In the genomic region with DNA sequence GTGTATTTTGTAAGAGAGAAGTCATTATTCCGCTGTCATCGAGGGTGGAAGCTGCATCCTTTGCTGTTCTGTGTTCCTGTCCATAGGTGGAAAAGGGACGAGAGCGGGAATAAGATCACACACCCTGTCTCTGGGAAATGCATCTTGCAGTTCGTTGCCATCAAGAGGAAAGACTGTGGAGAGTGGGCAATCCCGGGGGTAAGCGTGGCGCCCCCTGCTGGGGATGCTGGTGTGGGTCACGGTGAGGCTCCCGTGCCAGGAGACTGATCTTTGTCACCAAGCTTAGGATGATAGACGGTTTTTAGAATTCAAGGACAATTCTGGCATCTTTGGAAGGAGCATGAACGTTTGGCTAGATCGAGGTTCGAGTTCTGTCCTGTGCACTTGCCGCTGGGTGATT, we compare ENCODE assay signal across 8 mouse cellular contexts. TPM values are rescaled to one million over a fixed set of nuclear protein-coding genes. Genes with fewer than 3 reads are reported as not detected.
DNase-seq lines count a peak whose midpoint lies in the region; ATAC-seq and TF ChIP-seq lines count a peak whose summit lies in the region.

No protein-coding gene starts in this region.

- H3K9ac ChIP-seq in hindbrain, embryonic 12.5 days = no peak overlapping the region
- no peak overlapping the region for H3K9ac ChIP-seq in liver, embryonic 14.5 days (replicated peaks)

- no peaks in the 10 kb centered on the region for H3K9me3 ChIP-seq in hindbrain, embryonic 10.5 days
- H3K9me3 ChIP-seq in hindbrain, embryonic 12.5 days (replicated peaks) = no peaks in the 10 kb centered on the region
- H3K9me3 ChIP-seq in liver, embryonic 14.5 days (ENCODE audit: control insufficient read depth, low read length) = no peaks in the 10 kb centered on the region

- no peak for TF ChIP-seq EP300 in liver, embryonic 14.5 days (IDR thresholded peaks at IDR 0.05; ENCODE audit: low read depth)

- no peak overlapping the region for H3K4me3 ChIP-seq in hindbrain, embryonic 10.5 days
- no peak overlapping the region for H3K4me3 ChIP-seq in hindbrain, embryonic 12.5 days
- no peak overlapping the region for H3K4me3 ChIP-seq in liver, embryonic 14.5 days (ENCODE audit: insufficient read depth in 1 of 2, low read depth in 2 of 2, low read length in 2 of 2)

- no peaks in the 10 kb centered on the region for H3K27me3 ChIP-seq in hindbrain, embryonic 10.5 days (ENCODE audit: insufficient read depth, poor library complexity, severe bottlenecking)
- no peaks in the 10 kb centered on the region for H3K27me3 ChIP-seq in hindbrain, embryonic 12.5 days
- H3K27me3 ChIP-seq in liver, embryonic 14.5 days (ENCODE audit: control insufficient read depth, insufficient read depth, low read length) = no peaks in the 10 kb centered on the region

- no peak overlapping the region for H3K27ac ChIP-seq in hindbrain, embryonic 10.5 days
- H3K27ac ChIP-seq in hindbrain, embryonic 12.5 days = no peak overlapping the region
- H3K27ac ChIP-seq in liver, embryonic 14.5 days = no peak overlapping the region

- no peak for ATAC-seq in hindbrain, embryonic 12.5 days (ENCODE audit: low FRiP score)
- no peak for ATAC-seq in liver, embryonic 14.5 days (ENCODE audit: insufficient read depth)

- DNase-seq in hindbrain, embryonic 10.5 days (ENCODE audit: low spot score) = peak; percentile 47
- DNase-seq in urinary bladder, postnatal 25 days (ENCODE audit: low spot score) = peak; percentile 51
- DNase-seq in urinary bladder, postnatal 10 days (ENCODE audit: low spot score) = no peak
- peak; percentile 46 for DNase-seq in embryo, embryonic 9.5 days (ENCODE audit: extremely low spot score)
- no peak for DNase-seq in liver, embryonic 14.5 days (ENCODE audit: low read depth in 3 of 3, low spot score in 3 of 3)
- DNase-seq in spleen, postnatal 14 days (ENCODE audit: low spot score in 2 of 2) = peak; percentile 30 to 58
- DNase-seq in adipocyte (ENCODE audit: low spot score) = no peak

- H3K36me3 ChIP-seq in hindbrain, embryonic 10.5 days = peaks cover 56% of the 10 kb centered on the region
- peaks cover 47% of the 10 kb centered on the region for H3K36me3 ChIP-seq in hindbrain, embryonic 12.5 days
- peaks cover 39% of the 10 kb centered on the region for H3K36me3 ChIP-seq in liver, embryonic 14.5 days (replicated peaks; ENCODE audit: control insufficient read depth, insufficient read depth, low read depth)

- WGBS in hindbrain, embryonic 10.5 days = 70% methylated on average over 15 of the region's 15 CpGs
- 69% methylated on average over 15 of the region's 15 CpGs for WGBS in hindbrain, embryonic 12.5 days
- WGBS in liver, embryonic 14.5 days (ENCODE audit: insufficient replicate concordance) = 60% methylated on average over 15 of the region's 15 CpGs

- H3K4me1 ChIP-seq in hindbrain, embryonic 10.5 days (replicated peaks) = no peaks in the 10 kb centered on the region
- H3K4me1 ChIP-seq in hindbrain, embryonic 12.5 days = no peaks in the 10 kb centered on the region
- H3K4me1 ChIP-seq in liver, embryonic 14.5 days (replicated peaks; ENCODE audit: control insufficient read depth in 2 of 2, insufficient read depth in 2 of 2, low read length in 1 of 2) = peaks cover 40 to 52% of the 10 kb centered on the region in 2 experiments

- H3K4me2 ChIP-seq in hindbrain, embryonic 12.5 days (replicated peaks) = no peak overlapping the region
- H3K4me2 ChIP-seq in liver, embryonic 14.5 days (ENCODE audit: low read depth) = no peak overlapping the region

- TF ChIP-seq CTCF in liver, embryonic 14.5 days (IDR thresholded peaks at IDR 0.05; ENCODE audit: low read depth) = peak; percentile 91

RNA-seq across cellular contexts. Expression of gene Nudt9, which starts 11.9 kb away (rescaled TPM):
- 68.9 and 75.8 TPM in 2 replicates for polyA plus RNA-seq in hindbrain, embryonic 10.5 days (2016; fragmentation: Nextera tagmentation; extraction: Ambion mirVana)
- polyA plus RNA-seq in hindbrain, embryonic 12.5 days (2016; fragmentation: Nextera tagmentation; extraction: Ambion mirVana) = 64.7 and 70.4 TPM in 2 replicates
- 34.5 and 48.1 TPM in 2 replicates for polyA plus RNA-seq in liver, embryonic 14.5 days (2012; rRNA removed)
- polyA plus RNA-seq in liver, embryonic 14.5 days (2014; fragmentation: Nextera tagmentation; extraction: Ambion mirVana) = 73.8 and 74.8 TPM in 2 replicates

RNA-seq across cellular contexts. Expression of gene Gm17660, which starts 19.4 kb away (rescaled TPM):
- polyA plus RNA-seq in hindbrain, embryonic 10.5 days (2016; fragmentation: Nextera tagmentation; extraction: Ambion mirVana) = not detected in 2 replicates
- not detected in 2 replicates for polyA plus RNA-seq in hindbrain, embryonic 12.5 days (2016; fragmentation: Nextera tagmentation; extraction: Ambion mirVana)
- polyA plus RNA-seq in liver, embryonic 14.5 days (2012; rRNA removed) = not detected in 2 replicates
- polyA plus RNA-seq in liver, embryonic 14.5 days (2014; fragmentation: Nextera tagmentation; extraction: Ambion mirVana) = not detected in 2 replicates

RNA-seq across cellular contexts. Expression of gene Hsd17b11, which starts 36.3 kb away (rescaled TPM):
- polyA plus RNA-seq in hindbrain, embryonic 10.5 days (2016; fragmentation: Nextera tagmentation; extraction: Ambion mirVana) = 1.2 and 2.2 TPM in 2 replicates
- polyA plus RNA-seq in hindbrain, embryonic 12.5 days (2016; fragmentation: Nextera tagmentation; extraction: Ambion mirVana) = 2.2 and 2.4 TPM in 2 replicates
- polyA plus RNA-seq in liver, embryonic 14.5 days (2012; rRNA removed) = 6.1 and 7.9 TPM in 2 replicates
- 1.9 and 2.6 TPM in 2 replicates for polyA plus RNA-seq in liver, embryonic 14.5 days (2014; fragmentation: Nextera tagmentation; extraction: Ambion mirVana)

RNA-seq across cellular contexts. Expression of gene Sparcl1, which starts 55.5 kb away (rescaled TPM):
- polyA plus RNA-seq in hindbrain, embryonic 10.5 days (2016; fragmentation: Nextera tagmentation; extraction: Ambion mirVana) = 40.6 and 45.9 TPM in 2 replicates
- polyA plus RNA-seq in hindbrain, embryonic 12.5 days (2016; fragmentation: Nextera tagmentation; extraction: Ambion mirVana) = 78.8 and 85.8 TPM in 2 replicates
- polyA plus RNA-seq in liver, embryonic 14.5 days (2012; rRNA removed) = 0.81 and 1.4 TPM in 2 replicates
- 1.0 and 1.2 TPM in 2 replicates for polyA plus RNA-seq in liver, embryonic 14.5 days (2014; fragmentation: Nextera tagmentation; extraction: Ambion mirVana)

Comparison
In these comparisons a context has a peak if more than half of its experiments do, and no peak if none do; other contexts are left out.
1. DNase-seq: peak in hindbrain, embryonic 10.5 days (single experiment), urinary bladder, postnatal 25 days (single experiment), embryo, embryonic 9.5 days (single experiment) and spleen, postnatal 14 days (2 of 2); none in urinary bladder, postnatal 10 days (single experiment), liver, embryonic 14.5 days (0 of 3) and adipocyte (single experiment).